Mouse (Mus musculus): ENCODE results near the gene Rps25. TPM values are rescaled to one million over a fixed set of nuclear protein-coding genes. Genes with fewer than 3 reads are reported as not detected.
A peak's percentile ranks its signal among the peaks of the same experiment; 100 is the strongest.
"Not testable (repeated sequence)": the region's sequence is repeated elsewhere in the genome, so short reads cannot be mapped to it uniquely, and the experiment has no call there.

Gene Rps25
- total and polyA plus RNA-seq, 2 experiments from 2014 or later: 229 to 1,650 TPM

DNA sequence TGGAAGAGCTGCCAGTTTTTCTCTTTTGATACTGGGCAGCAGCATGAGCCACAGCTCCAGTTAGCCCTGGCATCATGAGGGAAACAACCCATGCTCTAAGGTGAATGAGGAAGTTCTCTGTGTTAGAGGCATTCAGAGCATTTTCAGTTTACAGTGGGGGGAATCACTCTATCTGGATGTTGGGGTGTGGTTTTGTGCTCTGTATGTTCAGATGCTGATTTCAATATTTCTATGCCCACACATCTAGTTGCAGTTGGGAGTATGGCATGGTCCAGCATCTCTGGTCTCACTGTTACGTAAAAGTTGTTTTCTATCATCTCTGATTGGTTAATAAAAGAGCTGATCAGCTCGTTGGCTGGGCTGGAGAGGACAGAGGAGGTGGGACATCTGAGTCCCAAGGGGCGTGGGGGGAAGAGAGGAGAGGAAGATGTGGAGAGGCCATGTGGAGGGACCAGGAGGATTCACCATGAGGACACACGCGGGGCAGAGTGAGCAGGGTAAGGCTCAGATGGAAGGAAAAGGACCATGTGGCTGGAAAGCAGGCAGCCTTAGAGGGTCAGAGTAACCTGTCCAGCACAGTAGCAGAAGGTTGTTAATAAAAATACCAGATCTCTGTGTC, 13.4 kb downstream of the Rps25 start:
- Histone ChIP-seq H3K27me3 (ENCODE audit: insufficient read depth, low read length) (no peaks in the 10 kb centered on the region), H3K4me2 (ENCODE audit: low read depth, low read length) (no peak overlapping the region), H3K4me1 (ENCODE audit: insufficient read depth, low read length) (peaks cover 6% of the 10 kb centered on the region; the same call in 1 of the 2 replicates), H3K9me3 (ENCODE audit: low read length) (no peaks in the 10 kb centered on the region), H3K9ac (replicated peaks; ENCODE audit: low read length) (no peak overlapping the region), H3K4me3 (ENCODE audit: low read length) (no peak overlapping the region), H3K36me3 (ENCODE audit: insufficient read depth, low read length) (no peaks in the 10 kb centered on the region), H3K27ac (no peak overlapping the region)
- no peak for DNase-seq (ENCODE audit: low spot score)
- WGBS: 69% methylated on average over 5 of the region's 5 CpGs
- TF ChIP-seq CTCF (IDR thresholded peaks at IDR 0.05; ENCODE audit: low read depth): no peak
- ATAC-seq: no peak

DNA sequence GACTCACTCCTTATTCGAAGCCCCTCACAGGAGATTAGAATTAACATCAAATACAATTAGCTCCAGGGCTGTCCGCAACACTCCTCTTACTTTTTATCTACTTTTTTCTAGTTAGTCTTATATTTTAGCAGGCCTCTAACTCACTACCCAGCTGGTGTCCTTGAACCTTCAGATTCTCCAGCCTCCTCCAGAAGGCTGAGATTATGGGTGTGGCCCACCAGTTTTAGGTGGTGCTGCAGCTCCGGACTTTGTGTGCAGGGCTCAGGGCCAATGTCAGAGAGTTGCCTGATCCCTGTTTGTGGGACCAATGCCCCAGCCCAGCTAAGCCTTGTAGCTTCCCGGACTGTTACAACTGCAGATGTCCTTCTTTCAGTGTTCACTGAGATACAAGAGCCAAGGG, 16.6 kb downstream of the Rps25 start:
- 88% methylated on average over 4 of the region's 4 CpGs for WGBS
- H3K36me3 ChIP-seq (ENCODE audit: insufficient read depth, low read length): no peaks in the 10 kb centered on the region
- no peaks in the 10 kb centered on the region for H3K27me3 ChIP-seq (ENCODE audit: insufficient read depth, low read length)
- no peak overlapping the region for H3K9ac ChIP-seq (replicated peaks; ENCODE audit: low read length)
- no peak for TF ChIP-seq CTCF (IDR thresholded peaks at IDR 0.05; ENCODE audit: low read depth)
- no peaks in the 10 kb centered on the region for H3K4me1 ChIP-seq (ENCODE audit: insufficient read depth, low read length)
- ATAC-seq (no peak), DNase-seq (ENCODE audit: low spot score) (no peak)
- H3K9me3 ChIP-seq (ENCODE audit: low read length): no peaks in the 10 kb centered on the region
- H3K4me2 ChIP-seq (ENCODE audit: low read depth, low read length): no peak overlapping the region
- no peak overlapping the region for H3K27ac ChIP-seq
- no peak overlapping the region for H3K4me3 ChIP-seq (ENCODE audit: low read length)

DNA sequence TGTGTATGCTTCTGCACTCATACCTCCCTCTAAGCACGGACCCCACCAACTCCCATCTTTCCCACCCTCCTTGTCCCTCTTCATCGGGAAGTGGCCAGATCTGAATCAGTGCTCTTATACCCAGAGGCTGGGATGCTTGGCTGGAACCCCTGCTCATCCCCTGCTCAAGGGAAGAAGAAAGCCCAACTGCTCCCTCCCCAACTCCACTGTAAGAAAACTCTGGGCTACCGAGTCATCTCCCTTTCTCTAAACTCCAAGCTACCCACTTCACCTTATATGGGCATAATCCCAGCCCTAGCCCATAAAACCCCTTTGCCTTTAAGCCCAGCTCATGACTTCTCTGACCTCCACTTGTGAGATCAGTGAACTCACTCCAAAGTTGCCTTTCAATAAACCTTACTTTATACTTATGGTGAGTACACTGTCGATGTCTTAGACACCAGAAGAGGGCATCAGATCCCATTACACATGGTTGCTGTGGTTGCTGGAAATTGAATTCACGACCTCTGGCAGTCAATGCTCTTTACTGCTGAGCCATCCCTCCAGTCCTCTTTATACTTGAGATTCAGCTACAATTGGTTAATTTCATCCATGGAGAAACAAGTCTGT, 25.7 kb downstream of the Rps25 start:
- ATAC-seq (no peak), DNase-seq (ENCODE audit: low spot score) (no peak)
- 56% methylated on average over 5 of the region's 5 CpGs for WGBS
- Histone ChIP-seq H3K36me3 (ENCODE audit: insufficient read depth, low read length) (no peaks in the 10 kb centered on the region), H3K9ac (replicated peaks; ENCODE audit: low read length) (no peak overlapping the region), H3K9me3 (ENCODE audit: low read length) (no peaks in the 10 kb centered on the region), H3K4me2 (ENCODE audit: low read depth, low read length) (no peak overlapping the region), H3K4me3 (ENCODE audit: low read length) (no peak overlapping the region), H3K27me3 (ENCODE audit: insufficient read depth, low read length) (no peaks in the 10 kb centered on the region), H3K4me1 (ENCODE audit: insufficient read depth, low read length) (no peaks in the 10 kb centered on the region), H3K27ac (no peak overlapping the region)
- TF ChIP-seq CTCF (IDR thresholded peaks at IDR 0.05; ENCODE audit: low read depth): no peak

DNA sequence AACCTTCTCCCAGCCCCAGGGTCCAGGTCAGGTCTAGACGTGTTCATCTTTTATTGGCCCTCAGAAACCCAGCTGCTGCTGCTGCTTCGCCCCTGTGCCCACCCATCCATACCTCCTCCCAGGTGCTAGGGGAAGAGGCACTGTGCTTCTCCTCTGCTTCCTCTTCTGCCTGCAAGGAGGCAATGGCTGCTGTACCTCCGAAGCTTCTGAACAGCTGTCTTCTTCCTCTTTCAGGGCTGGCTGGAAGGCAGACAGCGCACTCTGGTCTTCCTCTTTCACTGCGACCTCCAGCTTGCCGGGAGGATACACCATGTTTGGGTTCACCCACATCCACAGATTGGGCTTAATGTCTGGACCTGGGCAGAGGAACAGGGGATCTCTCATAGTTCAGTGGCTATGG, 28.8 kb downstream of the Rps25 start:
- no peaks in the 10 kb centered on the region for H3K9me3 ChIP-seq (ENCODE audit: low read length)
- no peak for TF ChIP-seq CTCF (IDR thresholded peaks at IDR 0.05; ENCODE audit: low read depth)
- H3K4me1 ChIP-seq (ENCODE audit: insufficient read depth, low read length): no peaks in the 10 kb centered on the region
- no peaks in the 10 kb centered on the region for H3K36me3 ChIP-seq (ENCODE audit: insufficient read depth, low read length)
- no peak overlapping the region for H3K27ac ChIP-seq
- DNase-seq (ENCODE audit: low spot score) (no peak), ATAC-seq (no peak)
- WGBS: 86% methylated on average over 6 of the region's 6 CpGs
- no peak overlapping the region for H3K4me3 ChIP-seq (ENCODE audit: low read length)
- no peak overlapping the region for H3K9ac ChIP-seq (replicated peaks; ENCODE audit: low read length)
- no peak overlapping the region for H3K4me2 ChIP-seq (ENCODE audit: low read depth, low read length)
- no peaks in the 10 kb centered on the region for H3K27me3 ChIP-seq (ENCODE audit: insufficient read depth, low read length)

DNA sequence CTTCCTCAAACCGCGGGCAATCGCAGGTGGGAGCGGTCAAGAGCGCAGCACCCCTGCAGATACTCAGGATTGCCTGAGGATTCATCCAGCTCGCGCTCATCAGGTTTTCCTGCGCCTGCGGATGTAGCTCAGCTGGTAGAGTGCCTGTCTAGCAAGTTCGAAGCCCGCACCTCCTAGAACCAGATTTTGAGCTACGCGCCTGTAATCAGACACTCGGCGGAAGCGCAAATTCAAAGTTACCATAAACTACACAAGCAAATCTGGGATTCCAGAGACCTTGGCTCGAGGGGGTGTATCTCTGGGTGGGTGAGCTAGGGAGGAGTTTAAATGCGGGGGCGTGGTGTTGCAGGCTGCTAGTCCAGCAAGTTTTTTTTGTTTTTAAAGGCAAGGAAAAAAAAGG, 34.0 kb downstream of the Rps25 start, which contains the start of gene Foxr1:
TSS of gene Foxr1 (minus strand) at position 176 of the 400 bp plus-strand sequence.
- H3K9me3 ChIP-seq (ENCODE audit: low read length): no peaks in the 10 kb centered on the region
- TF ChIP-seq CTCF (IDR thresholded peaks at IDR 0.05; ENCODE audit: low read depth): no peak
- DNase-seq (ENCODE audit: low spot score) (no peak), ATAC-seq (no peak)
- no peaks in the 10 kb centered on the region for H3K36me3 ChIP-seq (ENCODE audit: insufficient read depth, low read length)
- H3K4me1 ChIP-seq (ENCODE audit: insufficient read depth, low read length): no peaks in the 10 kb centered on the region
- no peaks in the 10 kb centered on the region for H3K27me3 ChIP-seq (ENCODE audit: insufficient read depth, low read length)
- H3K9ac ChIP-seq (replicated peaks; ENCODE audit: low read length): no peak within 1 kb of the TSS
- H3K4me2 ChIP-seq (ENCODE audit: low read depth, low read length): no peak within 1 kb of the TSS
- no peak within 1 kb of the TSS for H3K4me3 ChIP-seq (ENCODE audit: low read length)
- no peak within 1 kb of the TSS for H3K27ac ChIP-seq
- WGBS: 75% methylated on average over 19 of the region's 19 CpGs

DNA sequence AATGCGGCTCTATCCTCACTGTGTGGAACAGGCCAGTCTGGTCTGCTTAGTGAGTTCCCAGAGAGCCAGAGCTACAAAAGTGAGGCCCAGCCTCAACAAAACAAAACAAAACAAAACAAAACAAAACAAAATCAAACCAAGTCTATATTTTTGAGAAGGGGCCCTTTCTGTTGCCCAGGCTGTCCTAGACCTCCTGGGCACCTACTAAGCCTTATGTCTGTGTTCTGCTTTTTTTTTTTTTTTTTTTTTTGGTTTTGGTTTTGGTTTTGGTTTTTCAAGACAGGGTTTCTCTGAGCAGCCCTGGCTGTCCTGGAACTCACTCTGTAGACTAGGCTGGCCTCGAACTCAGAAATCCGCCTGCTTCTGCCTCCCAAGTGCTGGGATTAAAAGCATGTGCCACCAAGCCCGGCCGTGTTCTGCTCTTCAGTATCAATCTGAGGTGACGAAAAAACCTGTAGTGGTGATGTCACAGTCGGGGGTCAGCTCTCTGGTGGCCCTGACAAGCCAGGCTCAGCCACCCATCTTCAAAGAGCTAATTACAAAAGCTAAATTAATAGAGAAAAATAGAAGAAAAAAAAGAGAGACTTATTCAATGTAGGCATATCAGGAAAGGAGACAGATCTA, 37.6 kb downstream of the Rps25 start:
- H3K9ac ChIP-seq (replicated peaks; ENCODE audit: low read length); H3K4me1 ChIP-seq (ENCODE audit: insufficient read depth, low read length); H3K4me3 ChIP-seq (ENCODE audit: low read length); ATAC-seq; DNase-seq (ENCODE audit: low spot score); H3K36me3 ChIP-seq (ENCODE audit: insufficient read depth, low read length); H3K27me3 ChIP-seq (ENCODE audit: insufficient read depth, low read length); H3K27ac ChIP-seq; H3K9me3 ChIP-seq (ENCODE audit: low read length); H3K4me2 ChIP-seq (ENCODE audit: low read depth, low read length): not testable (repeated sequence)
- WGBS: 83% methylated on average over 7 of the region's 7 CpGs

DNA sequence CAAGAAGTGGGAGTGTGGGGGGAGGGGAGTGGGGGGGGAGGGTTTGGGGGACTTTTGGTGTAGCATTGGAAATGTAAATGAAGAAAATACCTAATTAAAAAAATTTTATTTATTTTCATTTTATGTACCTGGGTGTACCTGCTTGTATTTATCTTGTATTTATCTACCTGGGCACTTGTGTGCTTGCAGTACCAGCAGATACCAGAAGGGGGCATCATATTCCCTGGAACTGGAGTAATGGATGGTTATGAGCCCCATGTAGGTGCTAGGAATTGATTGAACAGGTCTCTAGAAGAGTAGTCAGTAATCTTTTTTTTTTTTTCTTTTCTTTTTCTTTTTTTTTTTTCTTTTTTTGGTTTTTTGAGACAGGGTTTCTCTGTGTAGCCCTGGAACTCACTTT, 43.4 kb downstream of the Rps25 start:
- Histone ChIP-seq H3K27ac (no peak overlapping the region), H3K9me3 (ENCODE audit: low read length) (no peaks in the 10 kb centered on the region), H3K9ac (replicated peaks; ENCODE audit: low read length) (no peak overlapping the region), H3K4me1 (ENCODE audit: insufficient read depth, low read length) (no peaks in the 10 kb centered on the region), H3K27me3 (ENCODE audit: insufficient read depth, low read length) (no peaks in the 10 kb centered on the region), H3K4me3 (ENCODE audit: low read length) (no peak overlapping the region), H3K36me3 (ENCODE audit: insufficient read depth, low read length) (no peaks in the 10 kb centered on the region), H3K4me2 (ENCODE audit: low read depth, low read length) (no peak overlapping the region)
- ATAC-seq: no peak
- DNase-seq (ENCODE audit: low spot score): no peak
- TF ChIP-seq CTCF (IDR thresholded peaks at IDR 0.05; ENCODE audit: low read depth): peak; percentile 43

All from hindbrain, postnatal 0 days (tissue).